Mouse (Mus musculus): ENCODE results near the gene Rpl27a. TPM values are rescaled to one million over a fixed set of nuclear protein-coding genes. Genes with fewer than 3 reads are reported as not detected.
A peak's percentile ranks its signal among the peaks of the same experiment; 100 is the strongest.

Rpl27a gene
- polyA plus RNA-seq, 2 experiments, result 93.6 to 486 TPM

- DNase-seq (ENCODE audit: low read depth in 3 of 3, low spot score in 3 of 3) (no peak), ATAC-seq (ENCODE audit: insufficient read depth) (no peak)
- no peak overlapping the region for H3K9ac ChIP-seq (replicated peaks)
- no peaks in the 10 kb centered on the region for H3K9me3 ChIP-seq (ENCODE audit: control insufficient read depth, low read length)
- H3K4me2 ChIP-seq (ENCODE audit: low read depth), result no peak overlapping the region
- H3K4me1 ChIP-seq (replicated peaks; ENCODE audit: control insufficient read depth in 2 of 2, insufficient read depth in 2 of 2, low read length in 1 of 2), result peaks cover 2 to 3% of the 10 kb centered on the region in 2 experiments; a peak in 2 of 4 replicates
- no peak overlapping the region for H3K4me3 ChIP-seq (ENCODE audit: insufficient read depth in 1 of 2, low read depth in 2 of 2, low read length in 2 of 2)
- WGBS (ENCODE audit: insufficient replicate concordance), result 61% methylated on average over 3 of the region's 3 CpGs
- TF ChIP-seq CTCF (IDR thresholded peaks at IDR 0.05; ENCODE audit: low read depth) (no peak), EP300 (IDR thresholded peaks at IDR 0.05; ENCODE audit: low read depth) (no peak)
- no peak overlapping the region for H3K27ac ChIP-seq
- H3K27me3 ChIP-seq (ENCODE audit: control insufficient read depth, insufficient read depth, low read length), result no peaks in the 10 kb centered on the region
- H3K36me3 ChIP-seq (replicated peaks; ENCODE audit: control insufficient read depth, insufficient read depth, low read depth), result peaks cover 56% of the 10 kb centered on the region
These were observed 5.8 kb downstream of the Rpl27a start for GRCm38 (mm10) chr7:109524763-109525162.

- TF ChIP-seq CTCF (IDR thresholded peaks at IDR 0.05; ENCODE audit: low read depth) (no peak), EP300 (IDR thresholded peaks at IDR 0.05; ENCODE audit: low read depth) (no peak)
- WGBS (ENCODE audit: insufficient replicate concordance), result 71% methylated on average over 16 of the region's 16 CpGs
- Histone ChIP-seq H3K4me3 (ENCODE audit: insufficient read depth in 1 of 2, low read depth in 2 of 2, low read length in 2 of 2) (no peak overlapping the region), H3K4me1 (replicated peaks; ENCODE audit: control insufficient read depth in 2 of 2, insufficient read depth in 2 of 2, low read length in 1 of 2) (peaks cover 0 to 2% of the 10 kb centered on the region in 2 experiments; a peak in 2 of 4 replicates), H3K9ac (replicated peaks) (no peak overlapping the region), H3K27ac (no peak overlapping the region), H3K27me3 (ENCODE audit: control insufficient read depth, insufficient read depth, low read length) (no peaks in the 10 kb centered on the region), H3K4me2 (ENCODE audit: low read depth) (no peak overlapping the region), H3K9me3 (ENCODE audit: control insufficient read depth, low read length) (no peaks in the 10 kb centered on the region), H3K36me3 (replicated peaks; ENCODE audit: control insufficient read depth, insufficient read depth, low read depth) (peaks cover 48% of the 10 kb centered on the region)
- no peak for ATAC-seq (ENCODE audit: insufficient read depth)
- no peak for DNase-seq (ENCODE audit: low read depth in 3 of 3, low spot score in 3 of 3)
These were observed 7.1 kb downstream of the Rpl27a start for GRCm38 (mm10) chr7:109525740-109526663.

- DNase-seq (ENCODE audit: low read depth in 3 of 3, low spot score in 3 of 3), result no peak
- no peaks in the 10 kb centered on the region for H3K9me3 ChIP-seq (ENCODE audit: control insufficient read depth, low read length)
- TF ChIP-seq CTCF (IDR thresholded peaks at IDR 0.05; ENCODE audit: low read depth), result no peak
- TF ChIP-seq EP300 (IDR thresholded peaks at IDR 0.05; ENCODE audit: low read depth), result no peak
- H3K4me1 ChIP-seq (replicated peaks; ENCODE audit: control insufficient read depth in 2 of 2, insufficient read depth in 2 of 2, low read length in 1 of 2), result no peaks in the 10 kb centered on the region
- 84% methylated on average over 3 of the region's 3 CpGs for WGBS (ENCODE audit: insufficient replicate concordance)
- no peak overlapping the region for H3K9ac ChIP-seq (replicated peaks)
- peaks cover 32% of the 10 kb centered on the region for H3K36me3 ChIP-seq (replicated peaks; ENCODE audit: control insufficient read depth, insufficient read depth, low read depth)
- no peak overlapping the region for H3K4me2 ChIP-seq (ENCODE audit: low read depth)
- no peaks in the 10 kb centered on the region for H3K27me3 ChIP-seq (ENCODE audit: control insufficient read depth, insufficient read depth, low read length)
- H3K4me3 ChIP-seq (ENCODE audit: insufficient read depth in 1 of 2, low read depth in 2 of 2, low read length in 2 of 2), result no peak overlapping the region
- no peak overlapping the region for H3K27ac ChIP-seq
- ATAC-seq (ENCODE audit: insufficient read depth), result no peak
These were observed 8.6 kb downstream of the Rpl27a start for GRCm38 (mm10) chr7:109527536-109527935.

GRCm38 (mm10) chr7:109528356-109528755 is 9.4 kb downstream of the Rpl27a start:
- H3K9ac ChIP-seq (replicated peaks), result no peak overlapping the region
- DNase-seq (ENCODE audit: low read depth in 3 of 3, low spot score in 3 of 3), result no peak
- no peaks in the 10 kb centered on the region for H3K9me3 ChIP-seq (ENCODE audit: control insufficient read depth, low read length)
- peaks cover 24% of the 10 kb centered on the region for H3K36me3 ChIP-seq (replicated peaks; ENCODE audit: control insufficient read depth, insufficient read depth, low read depth)
- no peak overlapping the region for H3K4me3 ChIP-seq (ENCODE audit: insufficient read depth in 1 of 2, low read depth in 2 of 2, low read length in 2 of 2)
- H3K27ac ChIP-seq, result no peak overlapping the region
- no peak overlapping the region for H3K4me2 ChIP-seq (ENCODE audit: low read depth)
- WGBS (ENCODE audit: insufficient replicate concordance), result 41% methylated on average over 3 of the region's 3 CpGs
- TF ChIP-seq CTCF (IDR thresholded peaks at IDR 0.05; ENCODE audit: low read depth) (peak; percentile 68), EP300 (IDR thresholded peaks at IDR 0.05; ENCODE audit: low read depth) (no peak)
- ATAC-seq (ENCODE audit: insufficient read depth), result no peak
- H3K27me3 ChIP-seq (ENCODE audit: control insufficient read depth, insufficient read depth, low read length), result no peaks in the 10 kb centered on the region
- no peaks in the 10 kb centered on the region for H3K4me1 ChIP-seq (replicated peaks; ENCODE audit: control insufficient read depth in 2 of 2, insufficient read depth in 2 of 2, low read length in 1 of 2)

- TF ChIP-seq CTCF (IDR thresholded peaks at IDR 0.05; ENCODE audit: low read depth) (no peak), EP300 (IDR thresholded peaks at IDR 0.05; ENCODE audit: low read depth) (no peak)
- Histone ChIP-seq H3K4me1 (replicated peaks; ENCODE audit: control insufficient read depth in 2 of 2, insufficient read depth in 2 of 2, low read length in 1 of 2) (no peaks in the 10 kb centered on the region), H3K9me3 (ENCODE audit: control insufficient read depth, low read length) (no peaks in the 10 kb centered on the region), H3K36me3 (replicated peaks; ENCODE audit: control insufficient read depth, insufficient read depth, low read depth) (peaks cover 15% of the 10 kb centered on the region), H3K27me3 (ENCODE audit: control insufficient read depth, insufficient read depth, low read length) (no peaks in the 10 kb centered on the region), H3K4me3 (ENCODE audit: insufficient read depth in 1 of 2, low read depth in 2 of 2, low read length in 2 of 2) (no peak overlapping the region), H3K27ac (no peak overlapping the region), H3K4me2 (ENCODE audit: low read depth) (no peak overlapping the region), H3K9ac (replicated peaks) (no peak overlapping the region)
- DNase-seq (ENCODE audit: low read depth in 3 of 3, low spot score in 3 of 3), result no peak
- WGBS (ENCODE audit: insufficient replicate concordance), result 48% methylated on average over 2 of the region's 2 CpGs
- no peak for ATAC-seq (ENCODE audit: insufficient read depth)
These were observed 10.8 kb downstream of the Rpl27a start for GRCm38 (mm10) chr7:109529741-109530140.

All from liver, embryonic 14.5 days (tissue).